Mouse (Mus musculus): Measurements from ENCODE around the gene Abcb8. TPM values are rescaled to one million over a fixed set of nuclear protein-coding genes. Genes with fewer than 3 reads are reported as not detected.

Gene Abcb8
- total and polyA plus RNA-seq, 3 experiments = 76.9 to 124 TPM; not detected in 1

- Histone ChIP-seq H3K27ac (ENCODE audit: control insufficient read depth, low read depth, low read length) (no peak overlapping the region), H3K36me3 (ENCODE audit: control insufficient read depth in 1 of 2, insufficient read depth in 2 of 2, low read length in 2 of 2) (peaks cover 0 to 24% of the 10 kb centered on the region in 2 experiments; a peak in 2 of 4 replicates), H3K9me3 (replicated peaks; ENCODE audit: insufficient read depth, low read length) (no peaks in the 10 kb centered on the region), H3K4me1 (ENCODE audit: control insufficient read depth in 1 of 2, insufficient read depth in 2 of 2, low read length in 2 of 2) (peaks cover 21 to 45% of the 10 kb centered on the region in 2 experiments), H3K79me2 (ENCODE audit: control insufficient read depth, insufficient read depth, low read length, poor library complexity) (no peaks in the 10 kb centered on the region; the same call in 1 of the 2 replicates), H3K27me3 (ENCODE audit: control insufficient read depth in 1 of 2, insufficient read depth in 2 of 2, low read length in 2 of 2) (no peaks in the 10 kb centered on the region), H3K4me3 (ENCODE audit: control insufficient read depth in 1 of 2, insufficient read depth in 1 of 2, low read depth in 2 of 2, low read length in 2 of 2) (peak overlapping the region; percentile 57 to 60), H3K9ac (ENCODE audit: control insufficient read depth, low read depth, low read length, poor library complexity, severe bottlenecking) (peak overlapping the region; percentile 66)
- peak; percentile 69 for DNase-seq (ENCODE audit: low read depth, low spot score)
- TF ChIP-seq ZKSCAN1 (IDR thresholded peaks at IDR 0.05; ENCODE audit: low read depth, low read length) (no peak), TAL1 (IDR thresholded peaks at IDR 0.05; ENCODE audit: low read length) (no peak), NRF1 (IDR thresholded peaks at IDR 0.05; ENCODE audit: insufficient read depth, low read depth, low read length, poor library complexity, severe bottlenecking) (no peak), MAFK (IDR thresholded peaks at IDR 0.05; ENCODE audit: borderline replicate concordance, low read depth, low read length) (no peak), TCF12 (IDR thresholded peaks at IDR 0.05; ENCODE audit: low read depth, low read length) (no peak; the same call in none of the 2 replicates), KAT2A (conservative IDR thresholded peaks at IDR 0.05; ENCODE audit: low read depth, low read length) (no peak), ZC3H11A (IDR thresholded peaks at IDR 0.05; ENCODE audit: low read depth, low read length) (no peak), MXI1 (IDR thresholded peaks at IDR 0.05; ENCODE audit: low read depth, low read length) (0 out of 2 replicates have a peak, but pooled peaks have one; percentile 56), POLR2A (IDR thresholded peaks at IDR 0.05; ENCODE audit: control insufficient read depth in 1 of 2, insufficient read depth in 1 of 2, low read depth in 1 of 2, low read length in 2 of 2, poor library complexity in 1 of 2) (no peak), MAX (IDR thresholded peaks at IDR 0.05; ENCODE audit: low read length) (peak; percentile 14; the same call in 1 of the 2 replicates), NELFE (IDR thresholded peaks at IDR 0.05; ENCODE audit: low read depth, low read length) (no peak), SIN3A (IDR thresholded peaks at IDR 0.05; ENCODE audit: low read length) (peak; percentile 41; the same call in 1 of the 2 replicates), POLR2AphosphoS5 (IDR thresholded peaks at IDR 0.05; ENCODE audit: borderline replicate concordance, low read depth, low read length) (no peak), RAD21 (IDR thresholded peaks at IDR 0.05; ENCODE audit: low read depth, low read length) (no peak), ETS1 (IDR thresholded peaks at IDR 0.05; ENCODE audit: low read depth, low read length) (no peak; the same call in 1 of the 2 replicates), BHLHE40 (IDR thresholded peaks at IDR 0.05; ENCODE audit: borderline replicate concordance, low read depth, low read length) (peak; percentile 77), HCFC1 (IDR thresholded peaks at IDR 0.05; ENCODE audit: low read depth, low read length) (peak; percentile 2; the same call in 1 of the 2 replicates), JUND (IDR thresholded peaks at IDR 0.05; ENCODE audit: low read depth, low read length) (no peak), GABPA (IDR thresholded peaks at IDR 0.05; ENCODE audit: low read depth, low read length) (no peak)
Measured at GRCm38 (mm10) chr5:24348546-24348945, 44.9 kb upstream of the Abcb8 start.

GRCm38 (mm10) chr5:24350073-24350472 is 43.4 kb upstream of the Abcb8 start:
- H3K4me3 ChIP-seq (ENCODE audit: control insufficient read depth in 1 of 2, insufficient read depth in 1 of 2, low read depth in 2 of 2, low read length in 2 of 2) = no peak overlapping the region
- H3K4me1 ChIP-seq (ENCODE audit: control insufficient read depth in 1 of 2, insufficient read depth in 2 of 2, low read length in 2 of 2) = peaks cover 19 to 37% of the 10 kb centered on the region in 2 experiments
- no peaks in the 10 kb centered on the region for H3K9me3 ChIP-seq (replicated peaks; ENCODE audit: insufficient read depth, low read length)
- no peak overlapping the region for H3K9ac ChIP-seq (ENCODE audit: control insufficient read depth, low read depth, low read length, poor library complexity, severe bottlenecking)
- TF ChIP-seq CHD1 (IDR thresholded peaks at IDR 0.05; ENCODE audit: low read depth, low read length) (no peak), UBTF (IDR thresholded peaks at IDR 0.05; ENCODE audit: borderline replicate concordance, insufficient read depth, low read depth, low read length) (no peak), POLR2AphosphoS5 (IDR thresholded peaks at IDR 0.05; ENCODE audit: borderline replicate concordance, low read depth, low read length) (no peak), NELFE (IDR thresholded peaks at IDR 0.05; ENCODE audit: low read depth, low read length) (no peak), MYC (IDR thresholded peaks at IDR 0.05; ENCODE audit: low read depth, low read length) (no peak)
- DNase-seq (ENCODE audit: low read depth, low spot score) = peak; percentile 19
- no peaks in the 10 kb centered on the region; a peak in 3 of 4 replicates for H3K27me3 ChIP-seq (ENCODE audit: control insufficient read depth in 1 of 2, insufficient read depth in 2 of 2, low read length in 2 of 2)
- H3K79me2 ChIP-seq (ENCODE audit: control insufficient read depth, insufficient read depth, low read length, poor library complexity) = no peaks in the 10 kb centered on the region
- H3K36me3 ChIP-seq (ENCODE audit: control insufficient read depth in 1 of 2, insufficient read depth in 2 of 2, low read length in 2 of 2) = peaks cover 0 to 18% of the 10 kb centered on the region in 2 experiments; a peak in 2 of 4 replicates
- H3K27ac ChIP-seq (ENCODE audit: control insufficient read depth, low read depth, low read length) = no peak overlapping the region
